Mouse (Mus musculus): ENCODE results near the gene Zfp74. TPM values are rescaled to one million over a fixed set of nuclear protein-coding genes. Genes with fewer than 3 reads are reported as not detected.

Zfp74 gene
- polyA plus RNA-seq, 1 experiment from 2014 or later, result 6.4 TPM

Other genes with a start within 250 kb of the Zfp74 start
- gene Catsperg2, start 227.1 kb downstream of the Zfp74 start, polyA plus RNA-seq (2018), result not detected in 3 replicates
- 8.7 to 12.3 TPM (median 11.7 TPM) in 3 replicates for gene Zfp84, start 185.5 kb downstream of the Zfp74 start, polyA plus RNA-seq (2018)
- gene Zfp30, start 170.1 kb downstream of the Zfp74 start, polyA plus RNA-seq (2018), result 0.57 to 1.1 TPM (median 0.83 TPM) in 3 replicates
- gene Zfp790, start 138.0 kb downstream of the Zfp74 start, polyA plus RNA-seq (2018), result 7.8 to 8.9 TPM (median 8.4 TPM) in 3 replicates
- 0.31 to 0.79 TPM (median 0.50 TPM) in 3 replicates for gene Zfp940, start 100.4 kb downstream of the Zfp74 start, polyA plus RNA-seq (2018)
- 2.0 to 2.8 TPM (median 2.5 TPM) in 3 replicates for gene Zfp420, start 94.1 kb downstream of the Zfp74 start, polyA plus RNA-seq (2018)
- gene Zfp27, start 47.5 kb downstream of the Zfp74 start, polyA plus RNA-seq (2018), result 2.9 to 5.0 TPM (median 3.6 TPM) in 3 replicates
- gene Zfp383, start 45.9 kb downstream of the Zfp74 start, polyA plus RNA-seq (2018), result 1.3 to 2.7 TPM (median 1.6 TPM) in 3 replicates
- 2.6 to 4.6 TPM (median 2.8 TPM) in 3 replicates for gene Zfp568, start 29.9 kb upstream of the Zfp74 start, polyA plus RNA-seq (2018)
- 1.3 to 1.7 TPM (median 1.5 TPM) in 3 replicates for gene Zfp14, start 97.3 kb upstream of the Zfp74 start, polyA plus RNA-seq (2018)
- 2.3 to 2.6 TPM (median 2.5 TPM) in 3 replicates for gene Zfp82, start 118.8 kb upstream of the Zfp74 start, polyA plus RNA-seq (2018)
- gene Gm26920, start 136.3 kb upstream of the Zfp74 start, polyA plus RNA-seq (2018), result not detected in 3 replicates
- gene Zfp566, start 136.4 kb upstream of the Zfp74 start, polyA plus RNA-seq (2018), result 1.9 to 2.1 TPM (median 2.0 TPM) in 3 replicates
- 12.5 to 26.3 TPM (median 21.7 TPM) in 3 replicates for gene Zfp260, start 140.7 kb upstream of the Zfp74 start, polyA plus RNA-seq (2018)
- 4.3 to 6.3 TPM (median 4.8 TPM) in 3 replicates for gene Zfp382, start 167.9 kb upstream of the Zfp74 start, polyA plus RNA-seq (2018)
- 17.2 to 34.1 TPM (median 30.3 TPM) in 3 replicates for gene Zfp146, start 215.7 kb upstream of the Zfp74 start, polyA plus RNA-seq (2018)
- 6.1 to 9.1 TPM (median 8.4 TPM) in 3 replicates for gene Cox7a1, start 230.1 kb upstream of the Zfp74 start, polyA plus RNA-seq (2018)
- gene Capns1, start 244.7 kb upstream of the Zfp74 start, polyA plus RNA-seq (2018), result 404 to 602 TPM (median 510 TPM) in 3 replicates

Measured in macrophage (primary cell).